Mouse (Mus musculus) cerebellum, postnatal 10 days (tissue): Measurements from ENCODE around the gene Gm10334.
"Not testable (repeated sequence)": the region's sequence is repeated elsewhere in the genome, so short reads cannot be mapped to it uniquely, and the experiment has no call there.

Experiments used
- DNase-seq, 2 experiments: peaks; one replicate each; pipeline ENCODE4 v3.0.0; 2021; ENCODE audit warnings: mixed read lengths in 2 of 2

Gene Gm10334

GRCm38 (mm10) chr6:41446045-41446444 lies at the start of gene Gm10334:
Gm10334 (minus strand) TSS chr6:41446145.
- DNase-seq: not testable (repeated sequence)

GRCm38 (mm10) chr6:41458632-41459031 lies 12.7 kb upstream of the Gm10334 start, which contains the start of gene Prss1:
Prss1 (plus strand) TSS chr6:41458932.
- DNase-seq: not testable (repeated sequence)

GRCm38 (mm10) chr6:41442261-41442660 lies 3.7 kb downstream of the Gm10334 start:
- DNase-seq: not testable (repeated sequence)
